Mouse (Mus musculus) midbrain, embryonic 14.5 days (tissue): ENCODE results near the gene Exosc6. TPM values are rescaled to one million over a fixed set of nuclear protein-coding genes. Genes with fewer than 3 reads are reported as not detected.

Experiments
- ATAC-seq: fragments of 200-750 bp; cut with Nextera tagmentation; 2 replicates; pipeline ENCODE4 v1.8.0; 2017; ENCODE audit warnings: moderate number of reproducible peaks, moderate library complexity; ENCODE audit not compliant: low FRiP score, low TSS enrichment
- DNase-seq: peaks from one replicate; pipeline ENCODE4 v3.0.0-alpha.2; 2015
- H3K27ac ChIP-seq: fragments of 300-500 bp; sonication (generic); replicated peaks from 2 replicates; pipeline ENCODE4 v1.5.1; 2014; ENCODE audit warnings: mild to moderate bottlenecking, low read depth, low read length, moderate library complexity
- H3K27me3 ChIP-seq: fragments of 300-500 bp; sonication (generic); 2 replicates; pipeline ENCODE4 v1.6.1; 2014; ENCODE audit warnings: low read length, control low read depth, mixed read lengths; ENCODE audit not compliant: control insufficient read depth, insufficient read depth
- H3K36me3 ChIP-seq: fragments of 300-500 bp; sonication (generic); 2 replicates; pipeline ENCODE4 v1.6.1; 2014; ENCODE audit warnings: low read length, control low read depth; ENCODE audit not compliant: control insufficient read depth, insufficient read depth
- H3K4me1 ChIP-seq: fragments of 300-500 bp; sonication (generic); 2 replicates; pipeline ENCODE4 v1.6.1; 2014; ENCODE audit warnings: mild to moderate bottlenecking, antibody characterized with exemption, low read length, control low read depth; ENCODE audit not compliant: control insufficient read depth, insufficient read depth
- H3K4me2 ChIP-seq: fragments of 300-500 bp; sonication (generic); 2 replicates; pipeline ENCODE4 v1.6.1; 2014; ENCODE audit warnings: mild to moderate bottlenecking, low read length, moderate library complexity
- H3K4me3 ChIP-seq: fragments of 300-500 bp; sonication (generic); replicated peaks from 2 replicates; pipeline ENCODE4 v1.5.1; 2014; ENCODE audit warnings: low read depth, low read length
- H3K9ac ChIP-seq: fragments of 300-500 bp; sonication (generic); replicated peaks from 2 replicates; pipeline ENCODE4 v1.6.1; 2014; ENCODE audit warnings: mild to moderate bottlenecking, low read length, moderate library complexity
- H3K9me3 ChIP-seq: fragments of 300-500 bp; sonication (generic); 2 replicates; pipeline ENCODE4 v1.6.1; 2016; ENCODE audit warnings: low read length, control low read depth, mixed read lengths; ENCODE audit not compliant: control insufficient read depth
- WGBS: fragments of 180-500 bp; shearing (Covaris S2); extraction: QIAGEN DNeasy Blood & Tissue Kit; methylation state at CpG from one replicate; pipeline ENCODE4 v1.1.7; 2014; 5-methylcytosine and 5-hydroxymethylcytosine counted together
- polyA plus RNA-seq: library from polyadenylated mRNA; unstranded; fragments of >200 nt; fragmentation: Nextera tagmentation; extraction: Ambion mirVana; gene quantifications from 2 replicates; pipeline ENCODE4 v1.2.1, GENCODE M21; 2014

Exosc6 gene
- polyA plus RNA-seq, 1 experiment from 2014 or later, result not detected

DNA sequence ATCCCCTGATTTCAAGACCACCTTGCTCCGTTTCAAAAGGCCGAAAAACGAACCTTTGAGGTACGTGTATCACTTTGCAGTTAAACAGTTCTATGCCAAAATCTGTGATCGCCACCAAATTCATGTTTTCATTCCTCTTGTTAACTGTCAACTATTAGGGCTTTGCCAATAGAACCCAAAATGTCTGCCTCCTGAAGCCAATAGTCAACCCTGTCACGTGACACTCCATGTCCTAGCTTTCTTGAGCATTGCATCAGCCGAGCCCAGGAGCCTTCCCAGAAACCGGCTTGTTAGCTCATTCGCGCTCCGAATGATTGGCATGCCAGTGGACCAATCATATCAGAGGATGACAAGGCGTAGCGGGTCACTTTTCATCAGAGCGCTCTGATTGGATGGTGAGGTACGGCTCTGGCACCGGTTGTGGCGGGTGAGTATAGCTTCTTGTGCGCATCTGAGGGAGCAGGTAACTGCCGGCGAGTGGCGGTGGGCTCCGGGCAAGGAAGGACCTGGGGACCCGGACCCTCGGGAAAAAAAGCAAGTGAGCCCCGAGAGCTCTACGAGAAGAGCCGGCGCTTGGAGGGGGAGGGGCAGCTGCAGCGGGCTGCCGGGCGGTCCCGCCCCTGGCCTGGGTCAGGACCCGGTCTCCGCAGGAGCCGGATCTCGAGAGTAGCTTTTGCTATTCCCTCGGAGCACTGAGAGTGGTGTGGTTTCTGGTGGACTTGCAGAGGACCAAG lies 22.5 kb upstream of the Exosc6 start:
- ATAC-seq (peak; percentile 99), DNase-seq (peak; percentile 99)
- Histone ChIP-seq H3K27ac (peak overlapping the region; percentile 90), H3K36me3 (peaks cover 22% of the 10 kb centered on the region), H3K4me1 (peaks cover 18% of the 10 kb centered on the region), H3K4me2 (peak overlapping the region; percentile 80), H3K9me3 (no peaks in the 10 kb centered on the region), H3K9ac (peak overlapping the region; percentile 81), H3K4me3 (peak overlapping the region; percentile 70), H3K27me3 (peaks cover 3% of the 10 kb centered on the region; the same call in 1 of the 2 replicates)
- 5% methylated on average over 37 of the region's 37 CpGs for WGBS

DNA sequence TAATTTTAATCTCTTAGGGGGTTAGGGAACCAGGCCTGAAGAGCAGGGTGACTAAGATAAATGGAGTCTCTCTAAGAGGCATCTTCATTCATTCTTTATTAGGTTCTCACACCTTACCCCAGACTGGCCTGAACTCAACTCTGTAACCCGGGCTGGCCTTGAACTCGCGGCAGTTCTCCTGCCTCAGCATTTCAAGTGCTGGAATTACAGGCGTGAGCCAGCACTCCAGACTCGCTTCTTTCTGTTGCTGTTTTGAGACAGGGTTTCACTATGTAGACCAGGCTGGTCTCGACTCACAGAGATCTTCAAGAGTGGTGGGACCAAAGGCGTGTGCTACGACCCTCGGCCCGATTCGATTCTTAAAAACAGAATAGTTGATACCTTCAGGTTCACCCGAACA lies 21.9 kb upstream of the Exosc6 start:
- peaks cover 28% of the 10 kb centered on the region for H3K36me3 ChIP-seq
- H3K4me2 ChIP-seq, result peak overlapping the region; percentile 80
- WGBS, result 22% methylated on average over 12 of the region's 12 CpGs
- H3K4me3 ChIP-seq, result peak overlapping the region; percentile 70
- peak overlapping the region; percentile 81 for H3K9ac ChIP-seq
- peak; percentile 21; the same call in 1 of the 2 replicates for ATAC-seq
- peak; percentile 55 for DNase-seq
- H3K27ac ChIP-seq, result peak overlapping the region; percentile 90
- H3K4me1 ChIP-seq, result peaks cover 18% of the 10 kb centered on the region
- H3K27me3 ChIP-seq, result peaks cover 3% of the 10 kb centered on the region; the same call in 1 of the 2 replicates
- H3K9me3 ChIP-seq, result no peaks in the 10 kb centered on the region

DNA sequence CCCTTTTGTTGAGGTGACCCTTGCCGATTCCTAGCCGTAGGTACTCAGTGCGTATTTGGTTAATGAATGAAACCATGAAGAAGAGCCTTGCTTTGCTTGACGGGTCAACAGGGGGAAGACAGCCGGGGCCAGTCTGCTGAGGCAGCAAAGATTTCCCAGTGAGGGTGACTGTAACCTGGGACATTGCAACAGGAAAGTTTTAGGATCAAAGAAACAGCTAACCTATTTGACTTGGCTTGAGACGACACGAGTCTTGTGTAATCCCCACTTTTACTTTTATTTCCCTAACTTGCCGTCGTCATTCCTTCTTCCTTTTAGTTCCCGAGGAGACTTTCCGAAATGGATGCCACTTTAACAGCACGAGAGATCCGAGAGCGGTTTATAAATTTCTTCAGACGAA lies 19.5 kb upstream of the Exosc6 start:
- no peak overlapping the region for H3K4me3 ChIP-seq
- no peaks in the 10 kb centered on the region for H3K9me3 ChIP-seq
- H3K27me3 ChIP-seq, result peaks cover 1% of the 10 kb centered on the region; the same call in 1 of the 2 replicates
- H3K36me3 ChIP-seq, result peaks cover 51% of the 10 kb centered on the region
- H3K4me1 ChIP-seq, result peaks cover 18% of the 10 kb centered on the region
- H3K27ac ChIP-seq, result no peak overlapping the region
- H3K9ac ChIP-seq, result no peak overlapping the region
- no peak for ATAC-seq
- no peak overlapping the region for H3K4me2 ChIP-seq
- no peak for DNase-seq
- WGBS, result 96% methylated on average over 15 of the region's 15 CpGs

DNA sequence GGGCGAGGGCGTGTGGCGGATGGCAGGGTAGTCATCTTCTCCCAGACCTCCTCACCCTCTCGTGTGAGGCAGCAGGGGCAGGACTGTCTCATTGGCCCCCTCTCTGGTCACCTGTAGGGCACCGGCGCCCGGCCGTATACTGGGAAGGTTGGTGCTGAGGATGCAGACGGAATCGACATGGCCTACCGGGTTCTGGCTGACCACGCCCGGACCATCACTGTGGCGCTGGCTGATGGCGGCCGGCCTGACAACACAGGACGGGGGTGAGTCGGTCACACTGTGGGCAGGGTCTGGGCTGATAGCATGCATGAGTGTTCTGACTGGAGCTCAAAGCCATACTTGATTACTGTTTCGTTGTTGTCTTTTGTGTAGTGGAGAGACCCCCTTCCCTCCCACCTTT lies 13.6 kb upstream of the Exosc6 start:
- no peaks in the 10 kb centered on the region for H3K9me3 ChIP-seq
- no peaks in the 10 kb centered on the region for H3K27me3 ChIP-seq
- no peak overlapping the region for H3K4me2 ChIP-seq
- no peak overlapping the region for H3K9ac ChIP-seq
- 94% methylated on average over 19 of the region's 19 CpGs for WGBS
- H3K4me3 ChIP-seq, result no peak overlapping the region
- ATAC-seq (no peak), DNase-seq (no peak)
- H3K27ac ChIP-seq, result no peak overlapping the region
- no peaks in the 10 kb centered on the region for H3K4me1 ChIP-seq
- H3K36me3 ChIP-seq, result peaks cover 100% of the 10 kb centered on the region

DNA sequence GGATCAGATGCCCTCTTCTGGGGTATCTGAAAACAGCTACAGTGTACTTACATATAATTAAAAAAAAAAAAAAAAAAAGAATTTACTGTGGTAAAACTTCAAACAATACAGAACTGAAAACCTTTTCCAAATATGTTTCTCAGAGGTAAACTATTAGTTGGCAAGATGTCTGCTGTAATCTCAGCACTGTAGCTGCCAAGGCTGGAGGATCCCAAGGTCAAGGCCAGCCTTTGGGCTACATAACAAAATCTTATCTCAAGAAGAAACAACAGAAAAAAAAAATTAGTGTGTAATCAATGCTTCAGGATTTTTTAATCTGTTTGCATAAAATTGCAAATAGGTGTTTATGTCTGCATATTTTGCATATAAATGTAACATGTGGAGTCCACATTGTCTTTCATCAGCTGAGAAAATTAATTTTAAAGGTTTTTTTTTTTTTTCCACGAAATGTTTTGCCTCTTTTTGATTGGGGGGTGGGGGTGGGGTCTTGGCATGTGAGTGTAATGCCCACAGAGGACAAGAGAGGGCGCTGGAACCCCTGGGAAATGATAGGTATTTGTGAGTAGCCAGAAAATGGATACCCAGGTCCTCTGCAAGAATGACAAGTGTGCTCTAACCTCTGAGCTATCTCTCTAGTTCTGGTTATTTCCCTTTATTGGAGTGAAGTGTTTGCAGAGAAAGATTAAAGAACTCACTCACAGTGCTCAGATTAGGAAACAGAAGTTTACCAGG lies 12.0 kb upstream of the Exosc6 start:
- Histone ChIP-seq H3K36me3 (peaks cover 100% of the 10 kb centered on the region), H3K27ac (no peak overlapping the region), H3K4me1 (no peaks in the 10 kb centered on the region), H3K4me2 (no peak overlapping the region), H3K9ac (no peak overlapping the region), H3K27me3 (no peaks in the 10 kb centered on the region), H3K4me3 (no peak overlapping the region), H3K9me3 (no peaks in the 10 kb centered on the region)
- ATAC-seq, result no peak
- WGBS, result 48% methylated on average over 2 of the region's 2 CpGs
- DNase-seq, result no peak

DNA sequence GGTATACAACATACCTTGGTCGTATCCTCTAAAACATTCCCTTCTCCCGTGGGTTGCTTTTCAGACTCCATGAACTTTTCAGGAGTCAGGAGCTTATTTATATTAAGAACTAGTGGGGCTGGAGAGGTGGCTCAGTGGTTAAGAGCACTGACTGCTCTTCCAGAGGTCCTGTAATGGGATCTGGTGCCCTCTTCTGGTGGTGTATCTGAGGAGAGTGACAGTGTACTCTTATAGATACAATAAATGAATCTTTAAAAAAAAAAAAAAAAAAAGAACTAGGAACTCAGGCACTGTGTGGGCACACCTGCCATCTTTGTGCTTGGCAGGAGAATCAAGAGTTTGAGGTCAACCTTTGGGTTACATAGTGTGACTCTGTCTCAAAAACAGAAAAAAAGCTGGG lies 7.4 kb upstream of the Exosc6 start:
- H3K27ac ChIP-seq, result no peak overlapping the region
- WGBS, result 91% methylated on average over 2 of the region's 2 CpGs
- H3K36me3 ChIP-seq, result peaks cover 100% of the 10 kb centered on the region
- ATAC-seq (no peak), DNase-seq (no peak)
- no peak overlapping the region for H3K4me3 ChIP-seq
- no peaks in the 10 kb centered on the region for H3K4me1 ChIP-seq
- H3K9me3 ChIP-seq, result no peaks in the 10 kb centered on the region
- no peaks in the 10 kb centered on the region for H3K27me3 ChIP-seq
- no peak overlapping the region for H3K9ac ChIP-seq
- no peak overlapping the region for H3K4me2 ChIP-seq

DNA sequence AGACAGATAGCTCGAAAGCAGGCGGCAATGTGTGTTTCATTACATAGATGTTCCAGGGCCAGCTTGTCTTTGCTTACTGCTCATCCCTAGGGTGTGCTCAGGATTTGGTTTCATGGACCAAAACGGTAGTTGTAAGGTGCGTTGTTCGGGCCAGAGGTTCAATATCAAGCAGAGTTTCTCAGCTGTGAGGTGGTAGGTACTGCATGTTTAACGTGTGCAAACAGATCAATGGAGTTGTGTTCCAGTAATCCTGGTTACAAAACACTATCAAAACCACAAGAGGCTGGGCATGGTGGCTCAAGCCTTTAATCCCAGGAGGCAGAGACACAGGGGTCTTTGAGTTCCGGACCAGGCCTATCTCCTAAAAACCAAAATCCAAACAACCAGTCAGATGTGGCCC lies 7.0 kb upstream of the Exosc6 start:
- no peak overlapping the region for H3K4me2 ChIP-seq
- no peak overlapping the region for H3K9ac ChIP-seq
- peaks cover 100% of the 10 kb centered on the region for H3K36me3 ChIP-seq
- no peak overlapping the region for H3K4me3 ChIP-seq
- no peaks in the 10 kb centered on the region for H3K4me1 ChIP-seq
- no peak for ATAC-seq
- WGBS, result 96% methylated on average over 7 of the region's 7 CpGs
- no peaks in the 10 kb centered on the region for H3K27me3 ChIP-seq
- no peak overlapping the region for H3K27ac ChIP-seq
- no peaks in the 10 kb centered on the region for H3K9me3 ChIP-seq
- no peak for DNase-seq

DNA sequence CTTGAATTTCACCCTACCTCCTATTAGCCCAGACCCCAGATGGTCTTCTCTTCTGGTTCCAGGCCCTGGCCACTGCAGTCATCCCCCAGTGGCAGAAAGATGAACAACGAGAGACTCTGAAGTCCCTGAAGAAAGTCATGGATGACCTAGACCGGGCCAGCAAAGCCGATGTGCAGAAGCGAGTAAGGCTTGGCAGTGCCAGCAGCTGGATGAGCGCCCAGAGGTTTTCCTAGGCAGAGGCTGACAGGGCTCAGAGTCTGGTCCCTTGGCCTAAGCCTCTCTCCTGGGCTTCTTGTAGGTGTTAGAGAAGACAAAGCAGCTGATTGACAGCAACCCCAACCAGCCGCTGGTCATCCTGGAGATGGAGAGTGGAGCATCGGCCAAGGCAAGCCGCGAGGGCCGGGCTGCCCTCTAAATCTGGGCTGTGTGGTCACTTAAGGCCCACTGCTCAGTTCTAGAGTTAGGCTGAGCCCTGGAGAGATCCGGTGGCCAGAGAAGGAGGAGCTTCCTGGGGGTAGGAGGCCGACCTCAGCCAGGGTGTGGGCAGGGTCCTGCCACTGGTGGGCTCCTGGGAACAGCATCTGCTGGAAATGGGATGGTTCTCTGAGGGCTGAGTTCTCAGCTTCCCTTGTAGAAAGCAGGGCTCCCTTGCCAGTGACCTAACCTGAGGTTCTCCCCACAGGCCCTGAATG lies 2.2 kb upstream of the Exosc6 start:
- H3K4me2 ChIP-seq, result no peak overlapping the region
- H3K4me3 ChIP-seq, result no peak overlapping the region
- no peaks in the 10 kb centered on the region for H3K9me3 ChIP-seq
- DNase-seq (no peak), ATAC-seq (no peak)
- 96% methylated on average over 12 of the region's 12 CpGs for WGBS
- H3K27me3 ChIP-seq, result no peaks in the 10 kb centered on the region
- H3K27ac ChIP-seq, result no peak overlapping the region
- H3K9ac ChIP-seq, result no peak overlapping the region
- peaks cover 79% of the 10 kb centered on the region for H3K36me3 ChIP-seq
- peaks cover 10% of the 10 kb centered on the region for H3K4me1 ChIP-seq
